ENCODE assay signal across 8 mouse cellular contexts in genomic region chr4:146239252-146240244, GRCm38 (mm10).
DNase-seq lines count a peak whose midpoint lies in the region; ATAC-seq and TF ChIP-seq lines count a peak whose summit lies in the region.
"Not testable (repeated sequence)": the region's sequence is repeated elsewhere in the genome, so short reads cannot be mapped to it uniquely, and the experiment has no call there.

No protein-coding gene starts in this region.

- H3K4me3 ChIP-seq in embryonic facial prominence, embryonic 11.5 days (ENCODE audit: low read depth, low read length); forebrain, embryonic 15.5 days; heart, embryonic 16.5 days (ENCODE audit: low read length); limb, embryonic 12.5 days (replicated peaks); liver, postnatal 0 days (ENCODE audit: low read depth, low read length); midbrain, embryonic 13.5 days (replicated peaks); stomach, embryonic 14.5 days (ENCODE audit: low read depth, low read length): not testable (repeated sequence)

- H3K27me3 ChIP-seq in embryonic facial prominence, embryonic 11.5 days (ENCODE audit: control insufficient read depth, insufficient read depth, low read length); forebrain, embryonic 15.5 days; heart, embryonic 16.5 days (ENCODE audit: control insufficient read depth, insufficient read depth, low read length); limb, embryonic 12.5 days; liver, postnatal 0 days (ENCODE audit: insufficient read depth, low read length); midbrain, embryonic 13.5 days; stomach, embryonic 14.5 days (ENCODE audit: control insufficient read depth, insufficient read depth, low read length): not testable (repeated sequence)

- TF ChIP-seq EP300 in liver, postnatal 0 days (IDR thresholded peaks at IDR 0.05; ENCODE audit: low read depth): not testable (repeated sequence)

- H3K27ac ChIP-seq in embryonic facial prominence, embryonic 11.5 days (replicated peaks; ENCODE audit: low read depth, low read length); forebrain, embryonic 15.5 days (replicated peaks); heart, embryonic 16.5 days (ENCODE audit: low read length); limb, embryonic 12.5 days; liver, postnatal 0 days (ENCODE audit: low read depth); midbrain, embryonic 13.5 days; stomach, embryonic 14.5 days (ENCODE audit: low read length): not testable (repeated sequence)

- H3K36me3 ChIP-seq in embryonic facial prominence, embryonic 11.5 days (replicated peaks; ENCODE audit: control insufficient read depth, insufficient read depth, low read depth, low read length); forebrain, embryonic 15.5 days; heart, embryonic 16.5 days (ENCODE audit: control insufficient read depth, insufficient read depth); limb, embryonic 12.5 days; liver, postnatal 0 days (replicated peaks; ENCODE audit: insufficient read depth, low read length); midbrain, embryonic 13.5 days; stomach, embryonic 14.5 days (ENCODE audit: control insufficient read depth, insufficient read depth, low read length): not testable (repeated sequence)

- not testable (repeated sequence) for H3K4me1 ChIP-seq in embryonic facial prominence, embryonic 11.5 days (ENCODE audit: control insufficient read depth, insufficient read depth, low read length); forebrain, embryonic 15.5 days; heart, embryonic 16.5 days (ENCODE audit: control insufficient read depth, insufficient read depth, low read length); limb, embryonic 12.5 days (replicated peaks); liver, postnatal 0 days (ENCODE audit: insufficient read depth); midbrain, embryonic 13.5 days (replicated peaks); stomach, embryonic 14.5 days (ENCODE audit: control insufficient read depth, insufficient read depth, low read length)

- not testable (repeated sequence) for TF ChIP-seq CTCF in liver, postnatal 0 days (IDR thresholded peaks at IDR 0.05; ENCODE audit: low read depth)

- 1% methylated on average over 17 of the region's 113 CpGs for WGBS in embryonic facial prominence, embryonic 11.5 days
- 5% methylated on average over 32 of the region's 113 CpGs for WGBS in forebrain, embryonic 15.5 days
- WGBS in heart, embryonic 16.5 days: 4% methylated on average over 18 of the region's 113 CpGs
- 5% methylated on average over 28 of the region's 113 CpGs for WGBS in limb, embryonic 12.5 days
- WGBS in liver, postnatal 0 days (ENCODE audit: insufficient replicate concordance): 4% methylated on average over 15 of the region's 113 CpGs
- WGBS in midbrain, embryonic 13.5 days: 3% methylated on average over 29 of the region's 113 CpGs
- WGBS in stomach, embryonic 14.5 days: 6% methylated on average over 18 of the region's 113 CpGs

- H3K9ac ChIP-seq in embryonic facial prominence, embryonic 11.5 days (replicated peaks; ENCODE audit: low read length); forebrain, embryonic 15.5 days (replicated peaks); heart, embryonic 16.5 days (ENCODE audit: low read length); limb, embryonic 12.5 days (replicated peaks); liver, postnatal 0 days (replicated peaks); midbrain, embryonic 13.5 days (replicated peaks); stomach, embryonic 14.5 days (replicated peaks; ENCODE audit: low read depth, low read length): not testable (repeated sequence)

- ATAC-seq in embryonic facial prominence, embryonic 11.5 days (replicated peaks; ENCODE audit: insufficient number of reproducible peaks, low FRiP score, low TSS enrichment, low read depth): peak; percentile 94
- ATAC-seq in forebrain, embryonic 15.5 days (replicated peaks): peak; percentile 60; the same call in 1 of the 2 replicates
- peak; percentile 55 for ATAC-seq in heart, embryonic 16.5 days (replicated peaks; ENCODE audit: extremely low read depth, insufficient read depth, low FRiP score)
- ATAC-seq in inflammation-experienced regulatory T-cells, adult 6 months: peak; percentile 79
- ATAC-seq in limb, embryonic 12.5 days (ENCODE audit: insufficient number of reproducible peaks, insufficient read depth, low FRiP score, low TSS enrichment, low read depth): peak; percentile 90
- peak; percentile 88 for ATAC-seq in liver, postnatal 0 days
- ATAC-seq in midbrain, embryonic 13.5 days: peak; percentile 84
- ATAC-seq in stomach, embryonic 14.5 days (ENCODE audit: insufficient number of reproducible peaks, insufficient read depth, low FRiP score, low read depth): peak; percentile 82

- DNase-seq in embryonic facial prominence, embryonic 11.5 days (ENCODE audit: low spot score); liver, postnatal 0 days: not testable (repeated sequence)

- not testable (repeated sequence) for H3K9me3 ChIP-seq in embryonic facial prominence, embryonic 11.5 days (replicated peaks; ENCODE audit: control insufficient read depth, low read length); forebrain, embryonic 15.5 days; heart, embryonic 16.5 days (replicated peaks; ENCODE audit: control insufficient read depth, low read length); limb, embryonic 12.5 days; liver, postnatal 0 days (ENCODE audit: low read length); midbrain, embryonic 13.5 days; stomach, embryonic 14.5 days (ENCODE audit: control insufficient read depth, low read depth, low read length)

- H3K4me2 ChIP-seq in embryonic facial prominence, embryonic 11.5 days (ENCODE audit: low read depth, low read length); forebrain, embryonic 15.5 days (replicated peaks); heart, embryonic 16.5 days (ENCODE audit: low read depth, low read length); limb, embryonic 12.5 days; liver, postnatal 0 days (ENCODE audit: low read depth, low read length); midbrain, embryonic 13.5 days (replicated peaks); stomach, embryonic 14.5 days (replicated peaks; ENCODE audit: low read depth, low read length): not testable (repeated sequence)
